Mouse (Mus musculus): Measurements from ENCODE around the gene Cnn1.
A peak's percentile ranks its signal among the peaks of the same experiment; 100 is the strongest.

The Cnn1 gene

DNA sequence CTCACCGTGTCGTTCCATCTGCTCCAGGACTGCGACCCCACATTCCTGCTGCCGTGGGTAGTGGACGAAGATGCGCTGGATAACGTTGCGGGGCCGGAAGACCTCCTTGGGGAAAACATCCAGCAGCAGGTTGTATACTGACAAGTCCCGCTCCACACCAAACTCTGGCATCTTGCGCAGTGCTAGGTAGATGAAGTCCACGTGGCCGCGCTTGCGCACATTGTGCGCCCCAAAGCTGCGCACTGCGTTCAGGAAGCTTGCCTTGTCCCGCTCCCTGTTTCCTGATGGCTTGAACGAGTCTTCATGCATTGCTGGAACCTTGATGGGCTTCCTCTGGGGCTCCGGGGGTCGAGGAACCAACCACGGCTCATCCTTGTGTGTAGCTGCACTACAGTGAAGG, 22.8 kb upstream of the Cnn1 start:
- no peak for DNase-seq

DNA sequence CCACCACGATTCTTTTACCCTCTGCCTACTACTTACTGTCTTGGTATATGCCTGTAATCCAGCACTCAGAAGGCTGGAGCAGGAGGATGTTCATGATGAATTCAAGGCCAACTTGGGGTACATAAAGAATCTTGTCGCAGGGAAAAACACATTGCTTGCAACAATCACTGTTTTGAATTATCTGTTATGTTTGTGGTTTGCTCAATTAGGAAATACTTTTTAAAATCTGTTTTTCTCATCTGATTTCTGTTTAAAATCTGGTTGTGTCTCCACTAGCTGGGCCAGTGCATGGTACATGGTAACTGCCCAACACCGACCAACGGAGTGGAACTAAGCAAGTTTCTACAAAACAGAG, 14.4 kb upstream of the Cnn1 start:
- no peak for DNase-seq

DNA sequence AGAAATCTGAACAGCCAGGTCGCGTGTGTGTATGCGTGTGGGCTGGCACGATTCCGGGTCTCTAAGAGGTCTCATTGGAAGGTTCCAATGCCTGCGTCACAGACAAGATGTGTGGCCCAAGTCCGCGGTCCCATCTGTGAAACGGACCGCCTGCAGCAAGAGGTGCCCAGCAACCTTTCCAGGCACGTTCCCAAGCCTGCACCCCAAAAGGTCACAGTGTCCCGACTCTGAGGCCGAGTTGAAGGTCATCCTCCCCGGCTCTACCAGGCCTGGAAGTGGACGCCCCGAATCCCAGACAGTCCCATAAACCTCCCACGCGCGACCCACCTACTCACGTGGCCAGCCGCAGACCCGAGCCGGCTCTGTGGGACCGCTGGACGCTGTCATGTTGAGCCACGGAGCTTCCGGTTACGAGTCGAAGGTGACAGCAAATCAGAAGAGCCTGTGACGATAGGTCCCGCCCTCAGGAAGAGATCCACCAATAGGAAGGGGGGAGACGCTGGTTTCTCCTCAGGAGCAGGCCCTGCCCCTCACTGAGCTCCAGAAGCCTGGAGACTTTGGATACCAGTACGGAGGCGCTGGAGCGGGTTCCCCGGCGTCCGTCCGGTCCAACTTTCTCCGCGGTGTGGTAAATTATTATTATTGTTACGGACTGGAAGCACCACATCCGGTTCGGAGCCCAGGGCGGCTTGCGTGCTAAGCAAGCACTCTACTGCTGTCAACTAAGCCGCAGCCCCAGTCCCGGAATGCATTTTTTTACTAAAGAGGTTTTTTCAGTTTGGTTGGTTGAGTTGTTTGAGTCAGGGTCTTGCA, 13.8 kb upstream of the Cnn1 start, which contains the start of gene Ecsit:
Gene Ecsit, minus strand, starts transcription at position 417 of the 813 bp plus-strand sequence.
- DNase-seq, result peak; percentile 87

DNA sequence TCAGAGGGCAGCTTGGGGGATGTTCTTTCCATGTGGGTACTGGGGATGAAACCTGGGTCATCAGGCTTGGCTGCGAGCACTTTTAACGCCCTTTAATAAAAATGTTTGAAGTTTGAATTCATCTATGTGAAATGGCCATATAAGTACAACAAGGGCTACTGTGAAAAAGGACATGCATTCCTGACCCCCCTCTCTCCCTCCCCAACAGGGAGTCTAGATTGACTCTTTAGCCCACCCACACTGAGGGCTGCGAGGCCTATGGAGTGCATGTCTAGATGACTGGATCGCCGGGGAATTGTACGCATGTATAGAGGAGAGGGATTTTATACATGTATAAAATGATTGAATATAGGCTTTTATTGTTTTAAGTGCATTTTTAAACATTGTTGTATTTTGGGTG, 13.0 kb upstream of the Cnn1 start:
- DNase-seq, result no peak

DNA sequence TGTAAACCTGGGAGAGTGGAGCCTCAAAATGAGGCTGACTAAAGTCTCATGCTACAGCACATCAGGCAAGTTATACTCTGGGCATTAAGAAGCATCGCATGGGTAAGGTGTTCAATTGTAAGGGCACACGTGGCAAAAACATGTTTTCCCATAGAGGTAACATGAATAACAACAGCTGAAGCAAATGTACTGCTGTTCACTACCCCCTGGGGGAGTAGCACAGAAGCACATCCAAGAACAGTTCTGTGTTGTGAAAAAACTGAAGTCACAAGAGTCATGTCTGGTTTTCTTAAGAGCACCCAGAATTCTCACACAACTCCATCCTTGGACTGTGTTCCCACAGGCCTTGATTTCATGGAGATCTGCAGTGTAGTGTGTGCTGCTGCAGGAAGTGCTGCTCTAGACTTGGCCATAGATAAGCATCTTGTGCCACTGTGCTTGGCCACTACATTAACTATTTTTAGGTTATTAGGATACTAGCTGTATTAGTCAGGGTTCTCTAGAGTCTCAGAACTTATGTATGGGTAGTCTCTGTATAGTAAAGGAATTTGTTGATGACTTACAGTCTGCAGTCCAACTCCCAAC, 11.9 kb upstream of the Cnn1 start:
- peak in 1 of 2 experiments; percentile 12 for DNase-seq

DNA sequence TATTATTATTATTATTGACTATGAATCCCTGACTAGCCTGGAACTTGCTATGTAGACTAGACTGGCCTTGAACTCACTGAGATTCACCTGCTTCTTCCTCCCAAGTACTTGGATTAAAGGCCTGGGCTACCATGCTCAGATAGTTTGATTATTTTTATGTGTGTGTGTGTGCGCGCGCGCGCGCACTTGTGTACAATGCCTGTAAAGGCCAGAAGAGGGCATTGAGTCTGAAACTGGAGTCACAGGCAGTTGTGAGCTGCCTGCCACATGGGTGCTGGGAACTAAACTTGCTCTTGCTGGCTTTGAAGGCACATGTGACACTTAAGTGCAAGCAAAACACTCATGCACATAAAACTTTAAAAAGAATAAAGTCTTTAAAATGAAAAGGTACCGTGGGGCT, 9.7 kb upstream of the Cnn1 start:
- no peak for DNase-seq

DNA sequence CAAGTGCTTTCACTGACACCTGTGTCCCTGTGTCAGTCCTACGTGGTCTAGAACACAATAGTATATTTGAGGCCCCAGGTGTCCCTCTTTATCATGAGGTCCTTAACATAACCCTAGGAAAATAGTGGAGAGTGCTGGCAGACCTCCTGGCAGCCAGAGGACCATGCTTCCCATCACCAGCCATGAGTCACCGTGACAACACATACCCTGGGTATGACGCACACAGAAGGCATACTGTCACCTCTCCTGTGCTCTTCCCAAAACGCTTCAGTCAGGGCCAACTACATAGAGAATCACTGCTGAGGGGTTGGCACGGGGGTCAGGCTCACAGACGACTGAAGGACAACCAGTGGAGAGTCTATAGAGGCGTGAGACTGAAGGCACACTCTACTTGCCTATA, 9.0 kb upstream of the Cnn1 start:
- no peak for DNase-seq

DNA sequence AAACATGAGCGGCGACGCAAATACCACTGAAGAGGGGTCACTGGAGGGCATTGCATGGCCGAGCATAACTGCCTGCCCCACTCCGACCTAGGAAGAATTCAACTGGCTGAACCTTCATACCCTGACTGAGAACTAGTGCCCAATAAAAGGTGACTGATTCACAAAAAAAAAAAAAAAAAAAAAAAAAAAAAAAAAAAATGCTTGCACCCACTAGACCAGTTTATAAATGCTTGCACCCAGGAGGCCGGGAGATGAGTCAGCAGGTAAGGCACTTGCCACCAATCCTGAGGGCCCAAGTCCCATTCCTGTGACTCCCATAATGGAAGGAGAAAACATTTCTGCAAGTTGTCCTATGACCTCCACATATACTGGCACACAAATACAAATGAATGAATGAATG, 6.3 kb upstream of the Cnn1 start:
- DNase-seq, result no peak

DNA sequence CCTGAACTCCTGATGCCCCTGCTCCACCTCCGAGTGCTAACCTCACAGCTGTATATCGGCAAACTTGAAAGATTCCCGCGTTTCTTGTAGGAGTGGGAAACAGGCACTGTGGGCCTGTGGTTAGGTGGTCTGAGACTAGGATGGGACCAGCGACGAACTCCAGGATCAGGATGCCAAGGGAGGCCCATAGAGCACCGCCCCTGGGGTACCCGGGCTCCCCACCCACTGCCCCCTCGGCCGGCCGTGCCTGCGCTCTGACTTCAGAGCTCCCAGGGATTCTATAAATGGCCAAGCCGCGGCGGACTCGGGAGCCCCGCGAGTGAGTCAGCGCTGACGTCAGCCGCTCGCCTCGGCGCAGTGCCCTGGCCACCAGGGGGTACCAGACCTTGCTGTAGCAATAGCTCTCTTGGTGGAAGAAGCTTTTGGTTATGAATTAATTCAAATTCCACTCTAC, 3.1 kb upstream of the Cnn1 start:
- DNase-seq, result peak; percentile 91 to 94

DNA sequence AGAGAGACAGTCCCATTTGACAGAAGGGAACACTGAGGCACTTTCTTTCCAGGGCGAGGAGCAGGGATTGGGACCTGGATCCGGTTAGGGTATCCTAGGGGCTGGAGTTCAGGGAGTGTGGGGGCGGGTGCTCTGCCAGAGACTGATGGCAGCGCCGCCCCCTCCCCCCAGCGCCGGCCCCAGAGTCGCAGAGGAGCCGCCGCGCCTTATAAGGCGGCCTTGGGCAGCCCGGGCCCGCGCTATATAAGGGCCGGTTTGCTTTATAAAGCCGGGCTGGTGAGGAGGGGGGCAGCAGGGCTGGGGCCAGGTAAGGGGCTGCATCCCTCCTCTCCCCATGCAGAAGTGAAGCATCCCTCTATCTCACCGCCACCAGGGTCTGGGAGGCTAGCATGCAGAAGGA, 906 bp downstream of the Cnn1 start:
- no peak for DNase-seq

DNA sequence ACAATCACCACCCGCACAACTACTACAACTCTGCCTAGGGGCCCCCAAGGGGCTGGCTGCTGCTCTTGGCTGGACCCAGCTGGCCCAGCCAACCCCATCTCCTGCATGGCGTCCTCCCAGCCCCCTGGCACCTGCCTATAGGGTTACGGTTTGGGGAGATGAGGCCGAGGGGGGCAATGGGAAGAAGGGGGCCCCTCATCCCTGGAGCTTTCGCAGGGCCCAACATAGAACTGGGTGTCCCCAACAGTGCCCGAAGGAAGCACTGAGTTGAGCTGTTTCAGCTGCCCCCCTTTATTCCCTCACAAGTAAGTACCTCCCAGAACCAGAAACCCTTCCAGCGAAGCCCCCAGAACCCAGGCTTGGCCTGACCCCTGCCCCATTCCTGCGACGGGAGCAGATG, 9.2 kb downstream of the Cnn1 start:
- DNase-seq, result no peak

DNA sequence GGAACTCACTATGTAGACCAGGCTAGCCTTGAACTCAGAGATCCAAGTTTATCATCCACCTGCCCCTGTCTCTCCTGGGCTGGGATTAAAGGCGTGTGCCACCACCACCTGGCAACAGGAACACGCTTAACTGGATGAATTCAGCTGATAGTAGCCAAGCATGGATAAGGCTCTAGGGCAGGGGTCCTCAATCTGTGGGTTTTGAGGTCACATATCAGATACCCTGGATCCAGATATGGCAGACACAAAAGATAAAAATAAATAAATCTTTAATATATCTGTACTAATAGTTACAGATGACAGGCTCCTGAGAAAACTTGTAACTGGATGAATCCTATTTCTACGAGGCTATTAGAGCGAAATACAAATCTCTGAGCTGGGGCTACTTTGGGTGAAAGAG, 16.6 kb downstream of the Cnn1 start:
- DNase-seq, result no peak

DNA sequence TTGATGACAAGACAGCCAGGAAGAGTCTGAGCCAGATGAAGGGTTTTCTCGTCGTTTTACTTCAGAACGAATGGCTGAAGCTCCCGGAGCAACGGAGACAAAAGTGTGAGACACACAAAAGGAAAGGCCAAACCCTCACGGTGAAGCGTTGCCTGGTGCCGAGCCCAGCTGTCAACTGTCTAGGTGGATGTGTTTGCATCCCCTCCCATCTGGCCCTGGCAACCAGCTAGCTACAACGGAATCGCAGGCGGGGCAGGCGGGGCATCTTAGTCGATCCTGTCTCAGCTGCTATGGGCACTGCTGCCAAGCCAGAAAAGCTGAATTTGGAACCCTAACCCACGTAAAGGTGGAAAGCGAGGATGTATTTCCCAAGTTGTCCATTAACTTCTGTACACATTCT, 17.1 kb downstream of the Cnn1 start:
- no peak for DNase-seq

DNA sequence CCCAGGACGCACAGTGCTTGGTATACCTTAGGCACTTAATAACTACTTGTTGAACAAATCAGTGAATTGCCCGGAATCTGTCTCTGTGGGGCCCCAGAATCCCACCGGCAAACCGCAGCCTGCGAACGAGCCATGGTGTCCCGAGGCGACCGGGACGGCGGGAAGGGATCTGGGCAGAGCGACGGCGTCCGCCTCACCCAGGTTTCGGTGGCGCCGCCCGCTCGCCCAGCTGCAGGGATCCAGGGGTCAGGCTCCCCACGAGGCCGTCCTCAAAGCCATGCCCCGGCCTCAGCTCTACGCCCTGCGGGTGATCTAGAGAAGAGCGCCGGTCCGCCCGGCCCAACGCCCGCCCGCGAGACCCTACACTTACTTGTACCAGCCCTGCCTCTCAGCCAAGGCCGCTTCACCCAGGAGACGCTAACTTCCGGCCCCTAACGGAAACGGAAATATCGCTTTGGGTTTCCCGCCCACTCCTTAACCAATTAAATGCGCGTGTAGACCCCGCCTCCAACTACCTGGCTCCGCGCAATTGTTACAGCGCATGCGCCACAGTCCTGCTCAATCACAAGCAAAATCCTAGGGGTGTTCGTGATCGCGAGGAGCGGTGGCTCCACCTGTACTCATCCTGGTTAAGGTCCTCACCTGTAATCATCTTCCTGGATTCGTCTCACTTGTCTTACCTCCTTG, 17.9 kb downstream of the Cnn1 start, which contains the start of gene Elof1:
Gene Elof1, minus strand, starts transcription at position 433 of the 687 bp plus-strand sequence.
- peak; percentile 92 to 93 for DNase-seq

DNA sequence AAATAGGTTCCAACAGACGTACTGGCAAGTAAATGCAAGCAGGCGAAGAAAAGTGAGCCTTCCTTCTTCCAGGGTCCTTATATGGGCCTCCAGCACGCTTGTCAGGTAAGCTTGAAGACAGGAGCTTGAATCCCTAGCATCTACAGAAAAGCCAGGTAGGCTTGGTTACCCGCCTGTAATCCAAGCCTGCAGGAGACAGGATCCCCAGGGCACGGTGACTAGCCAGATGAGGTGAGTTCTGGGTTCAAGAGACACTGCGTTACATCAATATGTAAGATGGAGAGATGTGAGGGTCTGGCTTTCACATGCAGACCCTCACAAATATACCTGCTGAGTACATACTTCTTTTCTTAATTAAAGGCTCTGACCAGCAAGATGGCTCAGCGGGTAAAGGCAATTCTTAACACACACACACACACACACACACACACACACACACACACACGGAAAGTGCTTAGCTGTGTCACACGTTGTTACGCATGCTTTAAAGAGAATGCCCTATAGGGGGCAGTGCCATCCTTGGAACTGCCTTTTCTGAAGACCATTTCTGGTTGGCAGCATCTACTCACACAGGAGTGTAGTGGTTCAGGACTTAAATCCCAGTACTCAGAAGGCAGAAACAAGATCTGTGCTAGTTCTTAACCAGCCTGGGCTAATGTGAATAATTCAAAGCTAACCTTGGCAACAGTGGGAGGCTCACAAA, 18.9 kb downstream of the Cnn1 start:
- peak; percentile 83 to 84 for DNase-seq

DNA sequence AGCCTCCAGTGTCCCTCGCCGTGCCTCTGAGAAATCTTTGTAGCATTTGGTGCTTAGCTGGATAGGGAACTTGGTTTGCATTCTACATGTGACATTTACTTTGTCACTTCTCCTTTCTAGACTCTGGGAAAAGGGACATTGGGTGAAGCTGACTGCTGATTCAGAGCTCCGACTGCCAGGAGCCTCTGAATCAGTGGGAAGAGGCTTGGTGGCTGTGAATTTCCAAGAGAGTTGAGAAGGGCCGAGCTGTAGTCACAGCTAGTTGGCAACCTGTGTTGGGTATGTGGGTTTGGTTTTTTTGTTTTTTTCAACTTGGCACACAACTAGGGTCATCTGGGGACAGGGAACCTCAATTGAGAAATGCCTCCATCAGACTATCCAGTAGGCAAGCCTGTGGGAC, 20.5 kb downstream of the Cnn1 start:
- no peak for DNase-seq

DNA sequence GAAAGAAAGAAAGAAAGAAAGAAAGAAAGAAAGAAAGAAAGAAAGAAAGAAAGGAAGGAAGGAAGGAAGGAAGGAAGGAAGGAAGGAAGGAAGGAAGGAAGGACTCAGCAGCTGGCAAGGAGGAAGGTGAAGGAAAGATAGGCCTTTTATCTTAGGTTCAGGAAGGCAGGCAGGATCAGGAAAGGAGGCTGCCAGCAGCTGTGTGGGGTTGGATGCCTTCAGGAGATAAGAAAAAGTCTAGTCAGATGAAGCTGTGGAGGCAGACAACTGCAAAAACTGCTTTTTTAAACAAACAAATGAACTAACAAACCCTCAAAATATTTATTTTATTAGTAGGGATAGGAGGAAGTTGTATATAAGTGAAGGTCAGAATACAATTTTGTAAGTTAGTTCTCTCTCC, 22.5 kb downstream of the Cnn1 start:
- no peak for DNase-seq

DNA sequence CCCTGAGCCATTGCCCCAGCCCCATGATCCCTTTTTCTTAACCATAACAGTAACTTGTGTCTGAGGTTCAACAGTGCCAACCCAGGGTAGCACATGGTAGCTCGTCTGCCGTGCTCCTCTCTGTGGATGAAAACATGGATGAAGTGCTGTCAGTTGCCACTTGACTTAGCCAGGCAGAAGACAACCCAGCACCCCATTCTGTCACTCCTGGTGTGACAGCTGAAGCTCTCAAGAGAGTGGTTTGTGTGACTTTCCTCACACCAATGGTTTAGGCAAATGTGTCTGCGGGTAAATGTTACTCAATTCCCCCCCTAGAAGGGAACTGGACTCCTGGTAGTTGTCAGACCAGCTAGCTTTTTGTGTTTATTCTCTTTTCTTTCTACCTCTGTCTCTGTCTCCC, 23.0 kb downstream of the Cnn1 start:
- DNase-seq, result peak; percentile 61 to 62

DNA sequence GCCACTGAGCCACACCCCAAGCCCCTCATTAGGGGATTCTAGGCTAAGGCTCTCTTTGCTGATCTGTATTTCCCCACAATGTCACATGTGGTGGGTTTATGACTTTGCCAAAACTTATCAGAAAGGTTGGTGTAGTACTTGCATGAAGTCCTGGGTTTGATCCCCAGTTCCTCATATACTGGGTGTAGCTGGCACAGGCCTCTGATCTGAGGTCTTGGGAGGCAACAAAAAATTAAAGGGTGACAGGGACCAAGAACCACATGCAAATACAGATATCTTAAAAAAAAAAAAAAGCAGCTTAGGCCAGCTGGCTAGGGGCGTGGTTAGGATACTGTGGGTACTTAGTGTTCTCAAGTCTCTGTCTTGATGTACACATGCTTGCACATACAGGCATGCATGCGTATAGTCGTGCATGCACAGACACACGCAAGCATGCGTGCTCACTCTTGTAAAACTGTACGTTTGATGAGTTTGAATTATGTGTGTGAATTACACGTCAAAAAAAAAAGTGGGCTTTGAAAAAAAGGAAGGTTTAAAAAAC, 24.1 kb downstream of the Cnn1 start:
- DNase-seq, result peak; percentile 73 to 77

DNA sequence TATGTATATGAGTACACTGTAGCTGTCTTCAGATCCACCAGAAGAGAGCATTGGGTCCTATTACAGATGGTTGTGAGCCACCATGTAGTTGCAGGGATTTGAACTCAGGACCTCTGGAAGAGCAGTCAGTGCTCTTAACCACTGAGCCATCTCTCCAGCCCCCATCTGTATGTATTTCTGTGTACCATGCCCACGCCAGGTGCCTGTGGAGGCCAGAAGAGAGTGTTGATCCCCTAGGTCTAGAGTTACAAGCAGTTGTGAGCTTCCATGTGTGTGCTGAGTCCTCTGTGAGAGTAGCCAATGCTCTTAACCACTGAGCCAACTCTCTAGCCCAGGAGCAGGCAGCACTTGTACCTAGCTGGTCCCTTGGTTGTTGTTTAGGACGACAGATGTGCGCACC, 25.2 kb downstream of the Cnn1 start:
- no peak for DNase-seq

DNA sequence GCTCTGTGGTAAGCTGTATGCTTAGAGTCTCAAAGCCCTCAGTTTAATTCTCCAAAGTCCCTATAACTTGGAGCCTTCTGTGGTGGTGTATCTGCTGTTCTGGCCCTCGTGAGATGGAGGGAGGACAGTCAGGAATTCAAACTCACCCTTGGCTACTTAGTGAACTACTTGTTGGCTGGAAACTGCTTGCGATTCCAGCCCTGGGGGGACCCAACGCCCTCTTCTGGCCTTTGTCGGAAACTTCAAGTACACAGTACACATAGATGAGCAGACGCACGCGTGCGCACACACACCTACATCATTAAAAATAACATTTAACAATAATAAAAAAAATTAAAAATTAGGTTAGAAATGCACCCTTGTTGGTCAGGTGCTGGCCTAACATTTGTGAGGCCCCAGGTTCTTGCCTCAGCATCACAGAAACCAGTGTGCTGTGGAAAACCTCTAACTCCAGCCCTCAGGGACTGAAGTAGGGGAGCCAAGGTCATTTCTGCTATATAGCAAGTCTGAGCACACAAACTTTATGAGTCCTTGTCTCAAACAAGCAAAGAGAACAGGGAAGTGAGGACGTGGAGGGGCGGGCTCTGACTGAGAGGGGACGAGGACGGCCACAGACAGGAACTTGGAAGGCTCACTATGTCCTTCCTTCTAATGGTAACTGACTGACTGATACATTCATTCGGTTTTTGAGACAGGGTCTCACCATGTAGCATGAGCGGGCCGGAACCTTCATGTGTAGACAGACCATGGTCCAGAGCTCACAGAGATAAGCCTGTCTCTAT, 26.4 kb downstream of the Cnn1 start:
- peak; percentile 47 to 59 for DNase-seq
